Mouse (Mus musculus) liver, embryonic 14.5 days (tissue): ENCODE measurements around the gene Smco1.

ENCODE experiments used
- CTCF ChIP-seq: IDR thresholded peaks from 2 replicates; pipeline ENCODE4 v1.5.1; 2016; ENCODE audit warnings: antibody characterized with exemption, low read depth, control low read depth
- EP300 ChIP-seq: IDR thresholded peaks from 2 replicates; pipeline ENCODE4 v1.6.1; 2016; ENCODE audit warnings: antibody characterized with exemption, low read depth

DNA sequence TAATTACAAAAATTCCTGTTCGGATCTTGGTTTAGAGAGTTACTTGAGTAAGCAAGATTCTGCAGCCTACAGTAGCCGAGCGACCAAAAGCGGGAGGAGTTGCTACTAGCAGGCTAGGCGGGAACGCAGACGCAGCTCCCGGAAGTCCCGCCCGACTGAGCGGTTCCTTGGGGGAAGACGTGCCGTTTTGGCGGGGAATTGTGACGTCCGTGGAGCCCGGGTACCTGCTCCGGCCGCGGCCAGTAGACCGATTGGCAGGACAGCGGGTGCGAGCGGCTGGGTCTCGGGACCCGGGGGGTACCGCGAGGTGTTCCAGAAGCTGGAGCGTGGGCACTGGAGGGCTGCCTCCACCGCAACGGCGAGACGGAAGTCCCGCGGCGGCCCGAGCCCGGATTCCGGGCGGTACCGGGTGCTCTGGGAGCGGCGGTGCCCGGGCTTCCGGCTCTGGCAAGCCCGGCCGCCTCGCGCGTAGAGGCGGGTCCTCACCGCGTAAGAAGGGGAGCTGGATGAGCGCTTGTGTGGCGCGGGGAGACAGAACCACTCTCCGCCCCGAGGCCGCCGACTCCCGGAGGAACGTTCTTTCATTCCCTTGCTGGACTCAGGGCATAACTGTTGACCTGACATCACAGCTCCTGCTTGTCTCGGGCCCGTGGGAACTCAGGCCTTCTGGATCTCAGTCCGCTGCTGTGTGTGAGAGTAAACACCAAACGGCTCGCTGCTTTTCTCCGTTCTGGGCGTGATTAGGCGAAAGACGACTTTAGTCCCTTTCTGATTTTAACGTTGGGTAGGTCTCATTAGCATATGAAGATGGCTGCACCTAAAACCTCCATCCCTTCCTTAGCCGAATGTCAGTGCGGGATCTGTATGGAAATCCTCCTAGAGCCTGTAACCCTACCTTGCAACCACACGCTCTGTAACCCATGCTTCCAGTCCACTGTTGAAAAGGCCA, 6.3 kb downstream of the Smco1 start, which contains the start of gene Rnf168:
- TF ChIP-seq CTCF (no peak), EP300 (peak; percentile 23; the same call in 1 of the 2 replicates)
